Mouse (Mus musculus): ENCODE measurements around the gene BC049730. TPM values are rescaled to one million over a fixed set of nuclear protein-coding genes. Genes with fewer than 3 reads are reported as not detected.
A peak's percentile ranks its signal among the peaks of the same experiment; 100 is the strongest.
"Not testable (repeated sequence)": the region's sequence is repeated elsewhere in the genome, so short reads cannot be mapped to it uniquely, and the experiment has no call there.

The BC049730 gene
- not detected for total RNA-seq (2021)

- DNase-seq (ENCODE audit: extremely low spot score in 1 of 2, low spot score in 2 of 2): no peak
- intact Hi-C loops (cut with DNase I): no loop called here
Observed at GRCm38 (mm10) chr7:24708832-24709292, at the start of gene BC049730. BC049730 (plus strand) TSS chr7:24709242.

- no peak for DNase-seq (ENCODE audit: extremely low spot score in 1 of 2, low spot score in 2 of 2)
- intact Hi-C loops (cut with DNase I): loop anchor here (10.0 kb wide), 1 partner anchor 205 kb away; the partner anchor contains the start of gene Irgc1
Observed at GRCm38 (mm10) chr7:24659737-24660357, 49.2 kb upstream of the BC049730 start.

GRCm38 (mm10) chr7:24661118-24661904, 47.7 kb upstream of the BC049730 start:
- intact Hi-C loops (cut with DNase I): loop anchor here (10.0 kb wide), 1 partner anchor 207 kb away; the partner anchor contains the start of gene Irgc1
- no peak for DNase-seq (ENCODE audit: extremely low spot score in 1 of 2, low spot score in 2 of 2)

GRCm38 (mm10) chr7:24662575-24662974, 46.5 kb upstream of the BC049730 start:
- peak; percentile 23 to 62 for DNase-seq (ENCODE audit: extremely low spot score in 1 of 2, low spot score in 2 of 2)
- intact Hi-C loops (cut with DNase I): loop anchor here (2.0 to 10.0 kb wide), 2 partner anchors 64 to 208 kb away; partner anchors contain the start of gene Irgc1

GRCm38 (mm10) chr7:24664301-24664700, 44.7 kb upstream of the BC049730 start:
- intact Hi-C loops (cut with DNase I): loop anchor here (10.0 kb wide), 1 partner anchor 210 kb away; the partner anchor contains the start of gene Irgc1
- no peak for DNase-seq (ENCODE audit: extremely low spot score in 1 of 2, low spot score in 2 of 2)

GRCm38 (mm10) chr7:24664959-24665358, 44.1 kb upstream of the BC049730 start:
- no peak for DNase-seq (ENCODE audit: extremely low spot score in 1 of 2, low spot score in 2 of 2)
- intact Hi-C loops (cut with DNase I): loop anchor here (10.0 kb wide), 1 partner anchor 210 kb away; the partner anchor contains the start of gene Irgc1

GRCm38 (mm10) chr7:24671944-24672439, 37.0 kb upstream of the BC049730 start:
- intact Hi-C loops (cut with DNase I): no loop called here
- DNase-seq (ENCODE audit: extremely low spot score in 1 of 2, low spot score in 2 of 2): no peak

GRCm38 (mm10) chr7:24676575-24676974, 32.5 kb upstream of the BC049730 start, which contains the start of gene Tex101:
Tex101 (minus strand) TSS chr7:24676675.
- DNase-seq (ENCODE audit: extremely low spot score in 1 of 2, low spot score in 2 of 2): no peak
- intact Hi-C loops (cut with DNase I): no loop called here

- intact Hi-C loops (cut with DNase I); DNase-seq (ENCODE audit: extremely low spot score in 1 of 2, low spot score in 2 of 2): not testable (repeated sequence)
Observed at GRCm38 (mm10) chr7:24684121-24684520, 24.9 kb upstream of the BC049730 start.

- DNase-seq (ENCODE audit: extremely low spot score in 1 of 2, low spot score in 2 of 2); intact Hi-C loops (cut with DNase I): not testable (repeated sequence)
Observed at GRCm38 (mm10) chr7:24687519-24687918, 21.5 kb upstream of the BC049730 start.

- intact Hi-C loops (cut with DNase I): not testable (repeated sequence)
Observed at GRCm38 (mm10) chr7:24692693-24693092, 16.3 kb upstream of the BC049730 start.

GRCm38 (mm10) chr7:24697891-24698290, 11.2 kb upstream of the BC049730 start:
- intact Hi-C loops (cut with DNase I); DNase-seq (ENCODE audit: extremely low spot score in 1 of 2, low spot score in 2 of 2): not testable (repeated sequence)

More at GRCm38 (mm10) chr7:24692693-24693092, 16.3 kb upstream of the BC049730 start:
- DNase-seq (ENCODE audit: extremely low spot score in 1 of 2, low spot score in 2 of 2): not testable (repeated sequence)

GRCm38 (mm10) chr7:24702841-24703240, 6.2 kb upstream of the BC049730 start:
- intact Hi-C loops (cut with DNase I); DNase-seq (ENCODE audit: extremely low spot score in 1 of 2, low spot score in 2 of 2): not testable (repeated sequence)

- intact Hi-C loops (cut with DNase I): no loop called here
- no peak for DNase-seq (ENCODE audit: extremely low spot score in 1 of 2, low spot score in 2 of 2)
Observed at GRCm38 (mm10) chr7:24715039-24715438, 6.0 kb downstream of the BC049730 start.

GRCm38 (mm10) chr7:24726808-24727207, 17.8 kb downstream of the BC049730 start, which contains the start of gene Gm4763:
Gm4763 (minus strand) TSS chr7:24726908.
- intact Hi-C loops (cut with DNase I); DNase-seq (ENCODE audit: extremely low spot score in 1 of 2, low spot score in 2 of 2): not testable (repeated sequence)

GRCm38 (mm10) chr7:24735970-24736670, 27.1 kb downstream of the BC049730 start:
- intact Hi-C loops (cut with DNase I): no loop called here
- DNase-seq (ENCODE audit: extremely low spot score in 1 of 2, low spot score in 2 of 2): peak in 1 of 2 experiments; percentile 56

- DNase-seq (ENCODE audit: extremely low spot score in 1 of 2, low spot score in 2 of 2): no peak
- intact Hi-C loops (cut with DNase I): no loop called here
Observed at GRCm38 (mm10) chr7:24750695-24751094, 41.7 kb downstream of the BC049730 start.

- intact Hi-C loops (cut with DNase I): no loop called here
- DNase-seq (ENCODE audit: extremely low spot score in 1 of 2, low spot score in 2 of 2): no peak
Observed at GRCm38 (mm10) chr7:24751610-24752009, 42.6 kb downstream of the BC049730 start.

GRCm38 (mm10) chr7:24753476-24753875, 44.4 kb downstream of the BC049730 start:
- intact Hi-C loops (cut with DNase I): no loop called here
- no peak for DNase-seq (ENCODE audit: extremely low spot score in 1 of 2, low spot score in 2 of 2)

All from left cerebral cortex, postnatal 10 days (tissue).